Mouse (Mus musculus): ENCODE data around the gene Col11a2.

DNA sequence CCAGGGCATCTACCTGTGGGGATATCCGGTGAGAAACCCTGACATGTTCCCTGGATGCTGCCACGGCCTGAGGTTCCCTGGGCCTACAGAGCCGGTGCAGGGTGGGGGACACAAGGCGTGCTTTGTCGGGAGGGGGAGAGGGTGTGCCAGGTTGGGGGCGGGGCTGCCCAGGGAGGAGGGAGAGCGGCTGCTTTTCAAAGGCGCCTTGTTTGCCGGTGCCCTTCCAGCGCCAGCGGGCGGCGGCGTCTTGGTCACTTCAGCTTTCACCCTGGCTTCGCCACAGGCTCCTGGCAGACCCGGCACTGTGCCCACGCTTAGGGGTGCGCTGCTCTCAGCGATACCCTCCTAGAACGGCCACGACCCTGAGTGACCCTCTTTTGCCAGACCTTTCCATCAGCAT is 797 bp upstream of the Col11a2 start:
- no peak for TF ChIP-seq CTCF (IDR thresholded peaks at IDR 0.05; ENCODE audit: extremely low read depth, insufficient read depth, low read length)
- peak; percentile 21; the same call in 1 of the 2 replicates for TF ChIP-seq POLR2A (IDR thresholded peaks at IDR 0.05; ENCODE audit: extremely low read depth, insufficient read depth, low read length)

Measured in cortical plate, adult 2 months (tissue).